Mouse (Mus musculus): ENCODE data around the gene Ank2.

DNA sequence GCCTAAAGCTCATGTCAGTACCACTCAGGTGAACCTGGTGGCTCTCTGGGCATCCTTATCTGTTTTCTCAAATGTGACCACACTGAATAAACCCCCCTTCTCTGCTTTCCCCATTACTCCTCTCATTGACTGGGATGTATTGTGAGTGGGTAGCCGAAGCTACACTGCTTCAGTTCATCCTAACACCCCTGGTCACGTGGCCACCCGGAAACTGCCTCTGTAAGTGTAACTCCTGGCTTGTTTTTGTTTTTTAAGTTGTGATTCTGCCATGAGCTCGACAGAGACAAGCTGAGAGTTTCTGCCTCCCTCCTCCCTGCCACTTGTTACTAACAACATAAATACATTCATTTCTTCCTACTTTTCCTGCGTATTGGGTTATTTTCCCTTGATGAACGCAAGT lies 203.2 kb downstream of the Ank2 start:
- TF ChIP-seq CTCF (IDR thresholded peaks at IDR 0.05; ENCODE audit: insufficient read depth, low read length) (no peak), POLR2A (IDR thresholded peaks at IDR 0.05; ENCODE audit: borderline replicate concordance, extremely low read depth, low read depth, low read length) (no peak)
